Mouse (Mus musculus) erythroblast, embryonic 14.5 days (primary cell): ENCODE data around the gene Gtf3c3.

Experiments used
- GATA1 ChIP-seq: IDR thresholded peaks from 2 replicates; pipeline ENCODE4 v1.6.1; 2012; ENCODE audit warnings: low read length, inconsistent platforms, mixed read lengths
- TAL1 ChIP-seq: IDR thresholded peaks from 3 replicates; pipeline ENCODE4 v1.6.1; 2012; ENCODE audit warnings: low read length, inconsistent platforms, mixed read lengths

GRCm38 (mm10) chr1:54384221-54384620, 54.5 kb downstream of the Gtf3c3 start:
- no peak for TF ChIP-seq GATA1
- TF ChIP-seq TAL1 = no peak
